Mouse (Mus musculus): ENCODE measurements around the gene Slc35f3.
"Not testable (repeated sequence)": the region's sequence is repeated elsewhere in the genome, so short reads cannot be mapped to it uniquely, and the experiment has no call there.

Slc35f3 gene

GRCm38 (mm10) chr8:126338864-126339263 is 40.5 kb downstream of the Slc35f3 start:
- DNase-seq (ENCODE audit: low read depth) = no peak

- DNase-seq (ENCODE audit: low read depth) = no peak
These were observed 41.0 kb downstream of the Slc35f3 start for GRCm38 (mm10) chr8:126339357-126339756.

DNA sequence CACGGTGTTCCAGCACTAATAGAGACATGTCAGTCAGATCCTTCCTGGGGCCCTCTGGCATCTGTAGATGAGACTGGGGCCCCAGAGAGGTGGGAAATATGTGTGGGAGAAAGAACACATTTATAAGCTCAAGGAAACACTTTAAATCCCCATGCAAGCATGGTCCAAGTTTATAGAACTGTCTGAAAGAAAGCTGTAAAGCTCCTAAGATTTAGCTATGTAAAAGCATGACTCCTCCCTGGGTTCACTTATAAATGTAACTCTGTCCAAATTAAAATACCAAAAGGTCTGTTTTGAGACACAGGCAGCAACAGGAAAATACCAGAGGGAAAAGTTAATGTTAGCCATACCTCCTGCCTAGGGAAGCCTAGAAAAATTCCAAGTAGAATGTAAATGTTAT is 42.8 kb downstream of the Slc35f3 start:
- no peak for DNase-seq (ENCODE audit: low read depth)

- no peak for DNase-seq (ENCODE audit: low read depth)
These were observed 45.1 kb downstream of the Slc35f3 start for GRCm38 (mm10) chr8:126343427-126343826.

- no peak for DNase-seq (ENCODE audit: low read depth)
These were observed 46.7 kb downstream of the Slc35f3 start for GRCm38 (mm10) chr8:126345100-126345499.

- DNase-seq (ENCODE audit: low read depth) = no peak
These were observed 54.9 kb downstream of the Slc35f3 start for GRCm38 (mm10) chr8:126353259-126353658.

GRCm38 (mm10) chr8:126357946-126358345 is 59.6 kb downstream of the Slc35f3 start:
- no peak for DNase-seq (ENCODE audit: low read depth)

DNA sequence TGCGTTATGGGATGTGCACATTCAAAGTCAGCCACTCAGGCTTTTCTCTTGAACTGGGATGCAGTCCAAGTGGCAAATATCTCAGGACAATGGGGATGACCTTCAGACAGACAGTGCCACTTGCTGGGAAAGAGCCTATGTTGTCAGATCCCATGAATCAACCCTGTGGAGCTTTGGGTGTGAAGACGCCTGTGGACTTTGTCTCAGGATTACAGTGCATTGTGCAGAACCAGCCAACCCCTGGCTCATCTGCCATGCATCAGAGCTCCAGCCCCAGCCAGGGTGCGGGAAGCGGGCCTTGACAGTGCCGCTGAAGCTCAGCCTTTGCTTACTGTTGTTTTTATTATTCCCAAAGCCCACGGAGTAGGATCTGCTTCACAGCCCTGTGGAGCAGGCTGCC is 60.9 kb downstream of the Slc35f3 start:
- no peak for DNase-seq (ENCODE audit: low read depth)

GRCm38 (mm10) chr8:126360106-126360505 is 61.7 kb downstream of the Slc35f3 start:
- DNase-seq (ENCODE audit: low read depth) = no peak

- no peak for DNase-seq (ENCODE audit: low read depth)
These were observed 62.3 kb downstream of the Slc35f3 start for GRCm38 (mm10) chr8:126360701-126361100.

DNA sequence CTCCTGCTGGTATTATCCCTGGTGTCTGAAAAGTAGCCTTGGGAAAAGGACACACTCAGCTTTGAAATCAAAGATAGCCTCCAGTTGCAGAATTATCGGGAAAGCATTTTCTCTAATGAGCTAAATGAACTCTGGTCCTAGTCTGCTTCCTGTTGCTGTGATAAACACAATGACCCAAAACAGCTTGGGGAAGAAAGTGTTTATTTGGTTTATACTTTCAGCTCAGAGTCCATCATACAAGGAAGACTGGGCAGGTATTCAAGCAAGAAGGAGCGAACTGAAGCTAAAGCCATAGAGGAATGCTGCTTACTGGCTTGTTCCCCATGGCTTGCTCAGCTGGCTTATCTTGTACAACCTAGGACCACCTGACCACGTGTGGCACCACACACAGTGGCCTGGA is 67.9 kb downstream of the Slc35f3 start:
- no peak for DNase-seq (ENCODE audit: low read depth)

DNA sequence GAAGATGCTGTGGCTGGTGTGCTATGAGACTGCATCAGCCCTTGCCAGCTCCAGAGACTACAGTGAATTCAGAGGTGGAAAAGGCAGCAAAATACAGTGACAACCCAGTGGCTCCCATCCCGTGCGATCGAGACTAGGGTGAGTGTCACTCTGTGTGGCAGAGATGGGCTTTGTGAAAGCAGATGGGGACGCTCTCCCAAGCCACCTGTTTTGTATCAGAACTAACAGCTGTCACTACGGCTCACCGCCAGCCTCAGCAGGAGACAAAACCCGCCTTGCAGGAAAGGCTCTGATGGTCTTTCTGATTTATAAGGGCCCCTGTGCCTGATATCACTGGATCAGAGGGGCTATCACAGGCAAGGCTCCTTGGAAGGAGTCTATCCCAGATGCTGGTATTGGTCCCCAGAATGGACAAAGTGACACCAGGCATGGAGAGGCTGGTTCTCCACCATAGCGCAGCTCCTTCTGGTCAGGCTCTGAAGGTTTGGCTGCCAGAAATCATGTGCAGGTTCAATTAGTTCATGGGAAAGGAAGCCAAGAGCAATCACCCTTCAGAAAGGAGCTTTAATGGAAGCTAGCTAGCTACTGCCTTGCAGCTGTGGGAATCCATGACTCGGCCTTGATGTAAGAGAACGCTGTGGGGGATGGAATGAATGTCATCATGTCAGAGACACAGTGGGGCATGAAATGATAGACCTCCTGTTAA is 70.1 kb downstream of the Slc35f3 start:
- DNase-seq (ENCODE audit: low read depth) = no peak

GRCm38 (mm10) chr8:126371871-126372270 is 73.5 kb downstream of the Slc35f3 start:
- DNase-seq (ENCODE audit: low read depth) = no peak

GRCm38 (mm10) chr8:126379580-126379979 is 81.2 kb downstream of the Slc35f3 start:
- DNase-seq (ENCODE audit: low read depth) = no peak

- DNase-seq (ENCODE audit: low read depth) = no peak
These were observed 81.8 kb downstream of the Slc35f3 start for GRCm38 (mm10) chr8:126380141-126380540.

GRCm38 (mm10) chr8:126381299-126381698 is 82.9 kb downstream of the Slc35f3 start:
- DNase-seq (ENCODE audit: low read depth) = no peak

DNA sequence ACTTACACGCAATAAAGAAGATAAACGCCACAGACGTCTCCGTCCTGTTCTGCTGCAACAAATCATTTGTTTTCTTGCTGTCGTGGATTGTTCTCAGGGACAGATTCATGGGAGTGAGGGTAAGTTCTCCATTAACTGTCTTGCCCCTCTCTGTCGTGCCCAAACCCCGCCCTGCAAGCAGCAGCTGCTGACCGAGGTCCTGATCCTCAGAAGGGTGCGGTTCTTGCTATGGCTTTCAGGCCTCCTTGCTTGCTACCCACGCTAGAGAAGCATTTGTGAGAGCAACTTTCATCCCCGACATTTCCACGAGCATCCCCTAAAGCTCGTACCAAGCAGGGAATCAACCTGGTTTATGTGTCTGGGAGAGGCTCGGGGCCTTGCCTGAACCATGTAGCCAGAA is 83.9 kb downstream of the Slc35f3 start:
- no peak for DNase-seq (ENCODE audit: low read depth)

- no peak for DNase-seq (ENCODE audit: low read depth)
These were observed 84.4 kb downstream of the Slc35f3 start for GRCm38 (mm10) chr8:126382749-126383148.

- DNase-seq (ENCODE audit: low read depth) = no peak
These were observed 89.2 kb downstream of the Slc35f3 start for GRCm38 (mm10) chr8:126387566-126387965.

DNA sequence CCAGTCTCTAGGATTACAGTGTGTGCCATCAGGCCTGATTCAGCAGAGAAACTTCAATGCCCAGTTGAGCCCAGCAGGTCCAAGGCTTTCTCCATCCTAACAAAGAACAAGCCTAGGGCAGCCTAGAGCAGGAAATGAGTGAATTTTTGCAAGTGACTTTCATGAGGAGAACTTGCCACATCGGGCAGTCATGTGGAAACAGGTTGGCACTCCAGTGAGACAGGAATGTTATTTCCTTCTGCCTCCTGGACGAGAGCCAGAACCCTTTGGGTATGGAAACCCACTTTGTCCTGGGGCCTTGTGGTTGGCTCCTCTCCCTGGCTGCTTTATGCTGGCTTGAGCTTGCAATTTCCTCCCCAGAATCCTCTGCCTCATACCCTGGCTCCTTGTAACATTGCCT is 93.2 kb downstream of the Slc35f3 start:
- DNase-seq (ENCODE audit: low read depth) = no peak

GRCm38 (mm10) chr8:126395386-126395785 is 97.0 kb downstream of the Slc35f3 start:
- no peak for DNase-seq (ENCODE audit: low read depth)

GRCm38 (mm10) chr8:126395917-126396316 is 97.6 kb downstream of the Slc35f3 start:
- DNase-seq (ENCODE audit: low read depth) = no peak

DNA sequence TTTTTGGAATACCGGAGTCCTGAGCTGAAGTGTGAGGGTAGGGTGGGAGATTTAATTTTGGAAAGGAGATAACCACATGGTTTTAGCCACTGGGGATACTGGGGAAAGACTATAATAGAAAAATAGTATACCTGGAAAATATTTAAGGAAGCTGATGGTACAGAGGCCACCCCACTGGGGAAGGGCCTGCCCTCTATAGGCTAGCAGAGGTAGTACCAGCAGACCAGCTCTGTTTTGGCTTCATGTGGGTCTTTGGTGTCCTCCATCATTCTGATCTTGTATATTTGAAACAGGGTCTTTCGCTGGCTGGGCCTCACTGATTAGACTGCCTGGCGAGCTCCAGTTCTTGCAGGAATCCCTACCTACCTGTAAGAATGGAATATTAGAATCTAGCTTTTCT is 100.0 kb downstream of the Slc35f3 start:
- DNase-seq (ENCODE audit: low read depth) = no peak

DNA sequence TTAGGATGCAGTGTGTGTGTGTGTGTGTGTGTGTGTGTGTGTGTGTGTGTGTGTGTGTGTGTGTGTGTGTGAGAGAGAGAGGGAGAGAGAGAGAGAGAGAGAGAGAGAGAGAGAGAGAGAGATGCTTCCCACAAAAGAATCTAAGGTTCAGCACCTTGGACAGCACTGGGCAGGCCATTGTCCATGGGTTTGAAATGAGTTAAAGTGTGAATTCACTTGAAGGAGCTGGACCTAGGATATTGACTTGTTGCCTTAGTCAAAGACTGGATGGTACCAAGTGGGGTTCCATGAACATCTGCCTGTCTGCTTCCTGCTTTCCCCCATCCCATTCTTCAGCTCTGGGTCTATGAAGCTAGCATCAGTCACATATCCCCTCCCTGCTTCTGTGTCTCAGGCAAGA is 106.2 kb downstream of the Slc35f3 start:
- not testable (repeated sequence) for DNase-seq (ENCODE audit: low read depth)

All from naive thymus-derived CD4-positive, alpha-beta T cell, adult 2 months (primary cell).